In genomic region chr9:88439238-88439600, GRCm38 (mm10) we compare ENCODE assay signal across 8 mouse cellular contexts. TPM values are rescaled to one million over a fixed set of nuclear protein-coding genes. Genes with fewer than 3 reads are reported as not detected.
DNase-seq lines count a peak whose midpoint lies in the region; ATAC-seq lines count a peak whose summit lies in the region.

No protein-coding gene starts in this region.

- peak overlapping the region; percentile 95 for H3K27ac ChIP-seq in lung, embryonic 16.5 days (ENCODE audit: low read length)
- peak overlapping the region; percentile 91 for H3K27ac ChIP-seq in embryonic facial prominence, embryonic 15.5 days (replicated peaks)
- peak overlapping the region; percentile 86 for H3K27ac ChIP-seq in limb, embryonic 10.5 days
- H3K27ac ChIP-seq in neural tube, embryonic 15.5 days (replicated peaks), result peak overlapping the region; percentile 94

- under 1% methylated on average over 17 of the region's 17 CpGs for WGBS in lung, embryonic 16.5 days
- WGBS in embryonic facial prominence, embryonic 15.5 days, result under 1% methylated on average over 17 of the region's 17 CpGs
- 2% methylated on average over 17 of the region's 17 CpGs for WGBS in limb, embryonic 10.5 days
- 1% methylated on average over 17 of the region's 17 CpGs for WGBS in neural tube, embryonic 15.5 days

- no peaks in the 10 kb centered on the region for H3K9me3 ChIP-seq in lung, embryonic 16.5 days (ENCODE audit: control insufficient read depth, low read length)
- H3K9me3 ChIP-seq in embryonic facial prominence, embryonic 15.5 days (replicated peaks), result no peaks in the 10 kb centered on the region
- H3K9me3 ChIP-seq in limb, embryonic 10.5 days (replicated peaks), result no peaks in the 10 kb centered on the region
- no peaks in the 10 kb centered on the region for H3K9me3 ChIP-seq in neural tube, embryonic 15.5 days (replicated peaks)

- H3K27me3 ChIP-seq in lung, embryonic 16.5 days (ENCODE audit: control insufficient read depth, insufficient read depth, low read depth, low read length), result no peaks in the 10 kb centered on the region
- H3K27me3 ChIP-seq in embryonic facial prominence, embryonic 15.5 days, result no peaks in the 10 kb centered on the region
- H3K27me3 ChIP-seq in limb, embryonic 10.5 days (ENCODE audit: low read depth, poor library complexity, severe bottlenecking), result no peaks in the 10 kb centered on the region
- no peaks in the 10 kb centered on the region for H3K27me3 ChIP-seq in neural tube, embryonic 15.5 days (replicated peaks)

- peak overlapping the region; percentile 93 for H3K9ac ChIP-seq in lung, embryonic 16.5 days (ENCODE audit: low read length)
- H3K9ac ChIP-seq in embryonic facial prominence, embryonic 15.5 days, result peak overlapping the region; percentile 67; the same call in 1 of the 2 replicates
- peak overlapping the region; percentile 90 for H3K9ac ChIP-seq in neural tube, embryonic 15.5 days (replicated peaks)

- H3K4me3 ChIP-seq in lung, embryonic 16.5 days (ENCODE audit: low read length), result peak overlapping the region; percentile 84
- peak overlapping the region; percentile 83 for H3K4me3 ChIP-seq in embryonic facial prominence, embryonic 15.5 days (replicated peaks)
- H3K4me3 ChIP-seq in limb, embryonic 10.5 days, result peak overlapping the region; percentile 77
- H3K4me3 ChIP-seq in neural tube, embryonic 15.5 days (replicated peaks), result peak overlapping the region; percentile 87

- peaks cover 9% of the 10 kb centered on the region; the same call in 1 of the 2 replicates for H3K4me1 ChIP-seq in lung, embryonic 16.5 days (replicated peaks; ENCODE audit: control insufficient read depth, insufficient read depth, low read length)
- peaks cover 7% of the 10 kb centered on the region; the same call in 1 of the 2 replicates for H3K4me1 ChIP-seq in embryonic facial prominence, embryonic 15.5 days
- peaks cover 15% of the 10 kb centered on the region; the same call in 1 of the 2 replicates for H3K4me1 ChIP-seq in limb, embryonic 10.5 days
- H3K4me1 ChIP-seq in neural tube, embryonic 15.5 days, result peaks cover 23% of the 10 kb centered on the region

- peak; percentile 39 for ATAC-seq in lung, embryonic 16.5 days (ENCODE audit: low read depth)
- ATAC-seq in embryonic facial prominence, embryonic 15.5 days (ENCODE audit: insufficient number of reproducible peaks, low FRiP score, low TSS enrichment, low read depth), result peak; percentile 47
- no peak; the same call in 1 of the 2 replicates for ATAC-seq in neural tube, embryonic 15.5 days (ENCODE audit: low FRiP score)

- no peak for DNase-seq in lung, postnatal 4 days
- DNase-seq in limb, embryonic 10.5 days (ENCODE audit: low spot score), result no peak
- DNase-seq in Muller cell, postnatal 12 days (ENCODE audit: inconsistent ontology term), result no peak
- no peak for DNase-seq in thymus, adult 18-20 months
- DNase-seq in gastrocnemius, postnatal 25 days, result no peak

- H3K36me3 ChIP-seq in lung, embryonic 16.5 days (ENCODE audit: control insufficient read depth, insufficient read depth, low read length), result peaks cover under 1% of the 10 kb centered on the region; the same call in 1 of the 2 replicates
- H3K36me3 ChIP-seq in embryonic facial prominence, embryonic 15.5 days, result peaks cover 2% of the 10 kb centered on the region; the same call in 1 of the 2 replicates
- H3K36me3 ChIP-seq in limb, embryonic 10.5 days, result peaks cover 8% of the 10 kb centered on the region; the same call in 1 of the 2 replicates
- no peaks in the 10 kb centered on the region for H3K36me3 ChIP-seq in neural tube, embryonic 15.5 days

- H3K4me2 ChIP-seq in lung, embryonic 16.5 days (ENCODE audit: low read depth, low read length), result peak overlapping the region; percentile 94
- H3K4me2 ChIP-seq in embryonic facial prominence, embryonic 15.5 days (replicated peaks), result peak overlapping the region; percentile 92
- H3K4me2 ChIP-seq in neural tube, embryonic 15.5 days, result peak overlapping the region; percentile 83

RNA-seq across cellular contexts. Expression of gene Snx14, which starts 0.5 kb away (rescaled TPM):
- 28.8 and 30.1 TPM in 2 replicates for polyA plus RNA-seq in lung, embryonic 16.5 days (2015; fragmentation: Nextera tagmentation; extraction: Ambion mirVana)
- 26.5 and 29.0 TPM in 2 replicates for polyA plus RNA-seq in embryonic facial prominence, embryonic 15.5 days (2015; fragmentation: Nextera tagmentation; extraction: Ambion mirVana)
- polyA plus RNA-seq in limb, embryonic 10.5 days (2016; fragmentation: Nextera tagmentation; extraction: Ambion mirVana), result 17.6 and 18.9 TPM in 2 replicates
- 35.9 and 37.2 TPM in 2 replicates for polyA plus RNA-seq in neural tube, embryonic 15.5 days (2015; fragmentation: Nextera tagmentation; extraction: Ambion mirVana)
- total RNA-seq in gastrocnemius, postnatal 25 days (2021), result 10 to 100 TPM; 12.1 to 12.4 TPM

RNA-seq across cellular contexts. Expression of gene Gm20537, which starts 17.2 kb away (rescaled TPM):
- polyA plus RNA-seq in lung, embryonic 16.5 days (2015; fragmentation: Nextera tagmentation; extraction: Ambion mirVana), result 0.94 and 1.2 TPM in 2 replicates
- polyA plus RNA-seq in embryonic facial prominence, embryonic 15.5 days (2015; fragmentation: Nextera tagmentation; extraction: Ambion mirVana), result 0.54 and 0.71 TPM in 2 replicates
- polyA plus RNA-seq in limb, embryonic 10.5 days (2016; fragmentation: Nextera tagmentation; extraction: Ambion mirVana), result 0.79 TPM in 1 of 2 replicates, not detected in the other
- polyA plus RNA-seq in neural tube, embryonic 15.5 days (2015; fragmentation: Nextera tagmentation; extraction: Ambion mirVana), result 0.59 and 0.60 TPM in 2 replicates
- under 1 TPM in 1 of 2 experiments, not detected in 1; 0.51 TPM for total RNA-seq in gastrocnemius, postnatal 25 days (2021)

RNA-seq across cellular contexts. Expression of gene Syncrip, which starts 43.2 kb away (rescaled TPM):
- 82.4 and 89.0 TPM in 2 replicates for polyA plus RNA-seq in lung, embryonic 16.5 days (2015; fragmentation: Nextera tagmentation; extraction: Ambion mirVana)
- polyA plus RNA-seq in embryonic facial prominence, embryonic 15.5 days (2015; fragmentation: Nextera tagmentation; extraction: Ambion mirVana), result 83.1 and 86.0 TPM in 2 replicates
- 125 and 132 TPM in 2 replicates for polyA plus RNA-seq in limb, embryonic 10.5 days (2016; fragmentation: Nextera tagmentation; extraction: Ambion mirVana)
- 66.7 and 73.3 TPM in 2 replicates for polyA plus RNA-seq in neural tube, embryonic 15.5 days (2015; fragmentation: Nextera tagmentation; extraction: Ambion mirVana)
- total RNA-seq in gastrocnemius, postnatal 25 days (2021), result 10 to 100 TPM; 38.0 to 45.0 TPM
